Mouse (Mus musculus) adrenal gland, adult 2 months (tissue): Measurements from ENCODE around the gene Sh3pxd2b. TPM values are rescaled to one million over a fixed set of nuclear protein-coding genes. Genes with fewer than 3 reads are reported as not detected.

Source experiments
- polyA plus RNA-seq: library from polyadenylated mRNA; depleted of rRNA; stranded (reverse); fragments of >200 nt; gene quantifications from 2 replicates; pipeline ENCODE4 v1.2.3, GENCODE M21; 2012; rRNA removed
- total RNA-seq, 2 experiments: library from RNA; stranded (reverse); gene quantifications; 2 replicates each; pipeline ENCODE4 v1.2.3; 2021

Sh3pxd2b gene
- total and polyA plus RNA-seq, 3 experiments: 3.4 to 7.4 (median 5.2) TPM

Other genes with a start within 250 kb of the Sh3pxd2b start
- under 1 TPM; 0.26 to 0.31 TPM for gene Il9r, start 147.5 kb upstream of the Sh3pxd2b start, total RNA-seq
- 0.69 TPM in 1 of 2 replicates, not detected in the other for gene Il9r, start 147.5 kb upstream of the Sh3pxd2b start, polyA plus RNA-seq
- gene Snrnp25, start 142.4 kb upstream of the Sh3pxd2b start, total RNA-seq: 10 to 100 TPM in 1 of 2 experiments, 1 to 10 TPM in 1; 9.8 to 15.5 TPM
- gene Snrnp25, start 142.4 kb upstream of the Sh3pxd2b start, polyA plus RNA-seq: 7.2 and 7.8 TPM in 2 replicates
- gene Rhbdf1, start 125.5 kb upstream of the Sh3pxd2b start, total RNA-seq: 10 to 100 TPM; 28.0 to 28.6 TPM
- gene Rhbdf1, start 125.5 kb upstream of the Sh3pxd2b start, polyA plus RNA-seq: 137 and 151 TPM in 2 replicates
- 10 to 100 TPM; 17.1 to 19.6 TPM for gene Mpg, start 121.3 kb upstream of the Sh3pxd2b start, total RNA-seq
- gene Mpg, start 121.3 kb upstream of the Sh3pxd2b start, polyA plus RNA-seq: 17.1 and 21.1 TPM in 2 replicates
- 10 to 100 TPM; 58.6 to 68.2 TPM for gene Nprl3, start 80.1 kb upstream of the Sh3pxd2b start, total RNA-seq
- 176 and 201 TPM in 2 replicates for gene Nprl3, start 80.1 kb upstream of the Sh3pxd2b start, polyA plus RNA-seq
- gene Hba-x, start 71.4 kb upstream of the Sh3pxd2b start, total RNA-seq: not detected
- gene Hba-x, start 71.4 kb upstream of the Sh3pxd2b start, polyA plus RNA-seq: not detected in 2 replicates
- gene Hba-a1, start 64.3 kb upstream of the Sh3pxd2b start, total RNA-seq: 1,000 to 10,000 TPM; 2,365 to 2,621 TPM
- gene Hba-a1, start 64.3 kb upstream of the Sh3pxd2b start, polyA plus RNA-seq: 1,833 and 2,428 TPM in 2 replicates
- under 1 TPM in 1 of 2 experiments, not detected in 1; 0.75 TPM for gene Hbq1b, start 60.9 kb upstream of the Sh3pxd2b start, total RNA-seq
- 0.36 TPM in 1 of 2 replicates, not detected in the other for gene Hbq1b, start 60.9 kb upstream of the Sh3pxd2b start, polyA plus RNA-seq
- 1,000 to 10,000 TPM; 1,707 to 1,770 TPM for gene Hba-a2, start 51.3 kb upstream of the Sh3pxd2b start, total RNA-seq
- 1,248 and 1,571 TPM in 2 replicates for gene Hba-a2, start 51.3 kb upstream of the Sh3pxd2b start, polyA plus RNA-seq
- gene Hbq1a, start 47.8 kb upstream of the Sh3pxd2b start, total RNA-seq: not detected
- gene Hbq1a, start 47.8 kb upstream of the Sh3pxd2b start, polyA plus RNA-seq: not detected in 2 replicates
- 10 to 100 TPM; 12.2 to 14.4 TPM for gene Ubtd2, start 107.5 kb downstream of the Sh3pxd2b start, total RNA-seq
- gene Ubtd2, start 107.5 kb downstream of the Sh3pxd2b start, polyA plus RNA-seq: 4.7 and 4.9 TPM in 2 replicates
- gene Efcab9, start 184.3 kb downstream of the Sh3pxd2b start, total RNA-seq: 1 to 10 TPM in 1 of 2 experiments, under 1 TPM in 1; 0.66 to 1.8 TPM
- gene Efcab9, start 184.3 kb downstream of the Sh3pxd2b start, polyA plus RNA-seq: not detected in 2 replicates
- gene Stk10, start 185.5 kb downstream of the Sh3pxd2b start, total RNA-seq: 10 to 100 TPM; 11.2 to 13.1 TPM
- 6.0 and 6.7 TPM in 2 replicates for gene Stk10, start 185.5 kb downstream of the Sh3pxd2b start, polyA plus RNA-seq